In the genomic region with DNA sequence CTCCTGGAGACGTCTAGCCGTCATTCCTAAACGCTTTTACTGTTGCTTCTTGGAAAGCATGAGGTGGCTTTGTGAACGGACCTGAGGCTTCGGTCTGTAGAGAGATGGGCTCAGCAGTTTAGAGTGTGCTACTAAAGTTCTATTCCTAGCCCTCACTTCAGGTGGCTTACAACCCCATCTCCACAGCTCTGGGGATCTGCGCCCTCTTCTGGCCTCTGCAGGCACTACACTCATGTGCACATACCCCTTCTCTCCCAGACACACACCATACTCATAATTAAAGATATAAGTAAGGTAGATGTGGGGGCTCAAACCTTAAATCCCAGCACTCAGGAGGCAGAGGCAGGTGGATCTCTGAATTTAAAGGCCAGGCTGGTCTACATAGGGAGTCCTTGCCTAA, we compare ENCODE assay signal across 13 mouse cellular contexts. TPM values are rescaled to one million over a fixed set of nuclear protein-coding genes. Genes with fewer than 3 reads are reported as not detected.
DNase-seq lines count a peak whose midpoint lies in the region; ATAC-seq and TF ChIP-seq lines count a peak whose summit lies in the region.
"Had no signal": no experiment of that assay in that cellular context is flagged by ENCODE, and none has a peak within 500 bp of the region (broad histone marks: within the 10 kb centered on the region; RNA-seq: fewer than 3 reads in every experiment).

No protein-coding gene starts in this region.

- no peak overlapping the region for H3K4me3 ChIP-seq in hindbrain, postnatal 0 days (ENCODE audit: low read length)
- H3K4me3 ChIP-seq in hindbrain, embryonic 11.5 days (ENCODE audit: low read depth, low read length) = no peak overlapping the region
- H3K4me3 ChIP-seq in spleen, adult 2 months (ENCODE audit: extremely low read depth, insufficient read depth, insufficient read length) = no peak overlapping the region
- H3K4me3 ChIP-seq in stomach, postnatal 0 days (ENCODE audit: low read depth, low read length) = no peak overlapping the region
- H3K4me3 ChIP-seq: embryonic facial prominence, embryonic 12.5 days; heart, embryonic 13.5 days; liver, embryonic 15.5 days had no signal

- TF ChIP-seq POLR2A in spleen, adult 2 months (IDR thresholded peaks at IDR 0.05; ENCODE audit: low read depth, low read length) = no peak

- no peak overlapping the region for H3K4me2 ChIP-seq in hindbrain, postnatal 0 days (ENCODE audit: low read depth, low read length)
- H3K4me2 ChIP-seq in hindbrain, embryonic 11.5 days (replicated peaks; ENCODE audit: low read depth, low read length) = no peak overlapping the region
- H3K4me2 ChIP-seq in stomach, postnatal 0 days (replicated peaks; ENCODE audit: low read depth) = no peak overlapping the region
- H3K4me2 ChIP-seq: embryonic facial prominence, embryonic 12.5 days; heart, embryonic 13.5 days; liver, embryonic 15.5 days; midbrain, embryonic 11.5 days had no signal

- no peak overlapping the region for H3K9ac ChIP-seq in hindbrain, postnatal 0 days (replicated peaks; ENCODE audit: low read length)
- no peak overlapping the region for H3K9ac ChIP-seq in hindbrain, embryonic 11.5 days (ENCODE audit: low read depth, low read length)
- H3K9ac ChIP-seq in stomach, postnatal 0 days (ENCODE audit: low read length) = no peak overlapping the region
- H3K9ac ChIP-seq: embryonic facial prominence, embryonic 12.5 days; heart, embryonic 13.5 days; liver, embryonic 15.5 days had no signal

- H3K27me3 ChIP-seq in hindbrain, postnatal 0 days (ENCODE audit: insufficient read depth, low read length) = no peaks in the 10 kb centered on the region
- H3K27me3 ChIP-seq in hindbrain, embryonic 11.5 days (ENCODE audit: control insufficient read depth, insufficient read depth, low read length) = no peaks in the 10 kb centered on the region
- H3K27me3 ChIP-seq in spleen, adult 2 months (ENCODE audit: control insufficient read depth, insufficient read depth, low read length) = no peaks in the 10 kb centered on the region
- H3K27me3 ChIP-seq in stomach, postnatal 0 days (ENCODE audit: control insufficient read depth, insufficient read depth, low read length) = no peaks in the 10 kb centered on the region
- H3K27me3 ChIP-seq: embryonic facial prominence, embryonic 12.5 days; heart, embryonic 13.5 days; liver, embryonic 15.5 days; Patski had no signal

- peaks cover 8% of the 10 kb centered on the region; the same call in 1 of the 2 replicates for H3K36me3 ChIP-seq in hindbrain, postnatal 0 days (ENCODE audit: insufficient read depth, low read length)
- no peaks in the 10 kb centered on the region for H3K36me3 ChIP-seq in hindbrain, embryonic 11.5 days (ENCODE audit: control insufficient read depth, insufficient read depth, low read length)
- peaks cover 12% of the 10 kb centered on the region for H3K36me3 ChIP-seq in spleen, adult 2 months (ENCODE audit: control insufficient read depth, insufficient read depth, low read length)
- peaks cover 3% of the 10 kb centered on the region; the same call in 1 of the 2 replicates for H3K36me3 ChIP-seq in stomach, postnatal 0 days (ENCODE audit: control insufficient read depth, insufficient read depth, low read length)

- H3K4me1 ChIP-seq in hindbrain, postnatal 0 days (ENCODE audit: insufficient read depth, low read length) = no peaks in the 10 kb centered on the region
- no peaks in the 10 kb centered on the region for H3K4me1 ChIP-seq in hindbrain, embryonic 11.5 days (replicated peaks; ENCODE audit: control insufficient read depth, insufficient read depth, low read length)
- no peaks in the 10 kb centered on the region for H3K4me1 ChIP-seq in spleen, adult 2 months (ENCODE audit: control insufficient read depth, insufficient read depth, insufficient read length)
- H3K4me1 ChIP-seq in stomach, postnatal 0 days (replicated peaks; ENCODE audit: control insufficient read depth, insufficient read depth) = no peaks in the 10 kb centered on the region
- H3K4me1 ChIP-seq: embryonic facial prominence, embryonic 12.5 days; heart, embryonic 13.5 days; liver, embryonic 15.5 days had no signal

- TF ChIP-seq EP300 in stomach, postnatal 0 days (optimal IDR thresholded peaks at IDR 0.05) = no peak

- no peaks in the 10 kb centered on the region for H3K9me3 ChIP-seq in hindbrain, postnatal 0 days (ENCODE audit: low read length)
- 0 out of 2 replicates have a peak, but pooled peaks cover 2% of the 10 kb centered on the region for H3K9me3 ChIP-seq in hindbrain, embryonic 11.5 days (ENCODE audit: control insufficient read depth, low read length)
- no peaks in the 10 kb centered on the region for H3K9me3 ChIP-seq in stomach, postnatal 0 days (ENCODE audit: control insufficient read depth, low read length)
- H3K9me3 ChIP-seq: embryonic facial prominence, embryonic 12.5 days; heart, embryonic 13.5 days; liver, embryonic 15.5 days had no signal

- WGBS in hindbrain, postnatal 0 days = 97% methylated on average over 6 of the region's 6 CpGs
- WGBS in hindbrain, embryonic 11.5 days = 98% methylated on average over 6 of the region's 6 CpGs
- WGBS in spleen, adult 2 months = 95% methylated on average over 6 of the region's 6 CpGs
- WGBS in stomach, postnatal 0 days = 98% methylated on average over 6 of the region's 6 CpGs

- no peak for ATAC-seq in hindbrain, postnatal 0 days
- no peak for ATAC-seq in hindbrain, embryonic 11.5 days (ENCODE audit: low FRiP score)
- no peak for ATAC-seq in stomach, postnatal 0 days (ENCODE audit: low FRiP score, low TSS enrichment)
- ATAC-seq: Patski had no signal

- TF ChIP-seq CTCF in hindbrain, postnatal 0 days (IDR thresholded peaks at IDR 0.05; ENCODE audit: low read depth) = peak; percentile 12; the same call in 1 of the 2 replicates
- TF ChIP-seq CTCF in spleen, adult 2 months (IDR thresholded peaks at IDR 0.05; ENCODE audit: extremely low read depth, insufficient read depth, insufficient read length, insufficient replicate concordance) = 0 out of 2 replicates have a peak, but pooled peaks have one; percentile 0
- peak; percentile 24 for TF ChIP-seq CTCF in stomach, postnatal 0 days (IDR thresholded peaks at IDR 0.05; ENCODE audit: low read depth)

- H3K27ac ChIP-seq in hindbrain, postnatal 0 days = no peak overlapping the region
- no peak overlapping the region for H3K27ac ChIP-seq in hindbrain, embryonic 11.5 days (ENCODE audit: low read depth, low read length)
- H3K27ac ChIP-seq in spleen, adult 2 months (ENCODE audit: insufficient read depth, low read length) = no peak overlapping the region
- no peak overlapping the region for H3K27ac ChIP-seq in stomach, postnatal 0 days (replicated peaks)
- H3K27ac ChIP-seq: embryonic facial prominence, embryonic 12.5 days; heart, embryonic 13.5 days; liver, embryonic 15.5 days had no signal

- DNase-seq in hindbrain, postnatal 0 days (ENCODE audit: low spot score) = no peak
- DNase-seq in hindbrain, embryonic 11.5 days (ENCODE audit: low spot score) = no peak
- DNase-seq in spleen, adult 2 months (ENCODE audit: low read depth in 1 of 2, low spot score in 2 of 2) = no peak
- DNase-seq in spleen, postnatal 4 days (ENCODE audit: low spot score in 2 of 2) = no peak
- DNase-seq in R1 (ENCODE audit: low read depth, low spot score) = peak; percentile 60
- no peak for DNase-seq in stomach, postnatal 0 days (ENCODE audit: low spot score)
- no peak for DNase-seq in frontal cortex, postnatal 10 days (ENCODE audit: low spot score in 2 of 2)
- DNase-seq: kidney, postnatal 10 days had no signal

RNA-seq across cellular contexts. Expression of a gene that starts 34.8 kb away (rescaled TPM):
- total RNA-seq in hindbrain, postnatal 0 days (2014; rRNA removed) = 20.5 and 22.7 TPM in 2 replicates
- 17.6 and 18.1 TPM in 2 replicates for polyA plus RNA-seq in hindbrain, postnatal 0 days (2015; fragmentation: Nextera tagmentation; extraction: Ambion mirVana)
- polyA plus RNA-seq in hindbrain, embryonic 11.5 days (2014; fragmentation: Nextera tagmentation; extraction: Ambion mirVana) = 29.1 and 29.9 TPM in 2 replicates
- 7.9 and 9.0 TPM in 2 replicates for polyA plus RNA-seq in spleen, adult 2 months (2012; rRNA removed)
- 12.6 and 13.8 TPM in 2 replicates for polyA plus RNA-seq in stomach, postnatal 0 days (2015; fragmentation: Nextera tagmentation; extraction: Ambion mirVana)

RNA-seq across cellular contexts. Expression of a gene that starts 34.9 kb away (rescaled TPM):
- 14.9 and 21.5 TPM in 2 replicates for total RNA-seq in hindbrain, postnatal 0 days (2014; rRNA removed)
- 52.3 and 57.2 TPM in 2 replicates for polyA plus RNA-seq in hindbrain, postnatal 0 days (2015; fragmentation: Nextera tagmentation; extraction: Ambion mirVana)
- 75.3 and 76.0 TPM in 2 replicates for polyA plus RNA-seq in hindbrain, embryonic 11.5 days (2014; fragmentation: Nextera tagmentation; extraction: Ambion mirVana)
- 16.9 and 18.7 TPM in 2 replicates for polyA plus RNA-seq in spleen, adult 2 months (2012; rRNA removed)
- 72.0 and 76.2 TPM in 2 replicates for polyA plus RNA-seq in stomach, postnatal 0 days (2015; fragmentation: Nextera tagmentation; extraction: Ambion mirVana)
